Mouse (Mus musculus): ENCODE data around the gene Myh1. TPM values are rescaled to one million over a fixed set of nuclear protein-coding genes. Genes with fewer than 3 reads are reported as not detected.

The Myh1 gene
- polyA plus RNA-seq, 1 experiment: 0.08 TPM

- DNase-seq (ENCODE audit: low spot score): no peak
These were observed 35.9 kb downstream of the Myh1 start for GRCm38 (mm10) chr11:67235639-67236358.

GRCm38 (mm10) chr11:67236799-67237198, 36.9 kb downstream of the Myh1 start:
- DNase-seq (ENCODE audit: low spot score): no peak

GRCm38 (mm10) chr11:67237481-67238079, 37.7 kb downstream of the Myh1 start, which contains the start of gene Myh4:
Myh4 (plus strand) TSS chr11:67238029.
- no peak for DNase-seq (ENCODE audit: low spot score)

GRCm38 (mm10) chr11:67241051-67241450, 41.2 kb downstream of the Myh1 start:
- no peak for DNase-seq (ENCODE audit: low spot score)

- no peak for DNase-seq (ENCODE audit: low spot score)
These were observed 53.8 kb downstream of the Myh1 start for GRCm38 (mm10) chr11:67253691-67254090.

GRCm38 (mm10) chr11:67257048-67257447, 57.2 kb downstream of the Myh1 start:
- DNase-seq (ENCODE audit: low spot score): no peak

GRCm38 (mm10) chr11:67260956-67261355, 61.1 kb downstream of the Myh1 start:
- DNase-seq (ENCODE audit: low spot score): no peak

Other genes starting within 250 kb of the Myh1 start
- gene Tmem238l, start 243.4 kb upstream of the Myh1 start, polyA plus RNA-seq (2012; rRNA removed): 98.6 and 128 TPM in 2 replicates
- 7.4 and 8.1 TPM in 2 replicates for gene Tmem220, start 174.9 kb upstream of the Myh1 start, polyA plus RNA-seq (2012; rRNA removed)
- gene Adprm, start 147.5 kb upstream of the Myh1 start, polyA plus RNA-seq (2012; rRNA removed): 32.9 and 37.5 TPM in 2 replicates
- gene Sco1, start 147.4 kb upstream of the Myh1 start, polyA plus RNA-seq (2012; rRNA removed): 7.0 and 7.7 TPM in 2 replicates
- gene Myh3, start 121.8 kb upstream of the Myh1 start, polyA plus RNA-seq (2012; rRNA removed): not detected in 2 replicates
- 2.0 and 2.9 TPM in 2 replicates for gene Myh2, start 29.0 kb upstream of the Myh1 start, polyA plus RNA-seq (2012; rRNA removed)
- gene Myh4, start 38.0 kb downstream of the Myh1 start, polyA plus RNA-seq (2012; rRNA removed): 0.01 TPM in 1 of 2 replicates, not detected in the other
- gene Myh8, start 77.1 kb downstream of the Myh1 start, polyA plus RNA-seq (2012; rRNA removed): 0.08 and 0.15 TPM in 2 replicates
- not detected in 2 replicates for gene Myh13, start 121.6 kb downstream of the Myh1 start, polyA plus RNA-seq (2012; rRNA removed)

Data from urinary bladder, adult 2 months (tissue).